In genomic region chr4:133651445-133651844, GRCm38 (mm10) we compare ENCODE assay signal across 19 mouse cellular contexts. TPM values are rescaled to one million over a fixed set of nuclear protein-coding genes. Genes with fewer than 3 reads are reported as not detected.
DNase-seq lines count a peak whose midpoint lies in the region; ATAC-seq and TF ChIP-seq lines count a peak whose summit lies in the region.
"Had no signal": no experiment of that assay in that cellular context is flagged by ENCODE, and none has a peak within 500 bp of the region (broad histone marks: within the 10 kb centered on the region; RNA-seq: fewer than 3 reads in every experiment).

No protein-coding gene starts in this region.

- no peak for TF ChIP-seq CTCF in lung, embryonic 14.5 days (IDR thresholded peaks at IDR 0.05; ENCODE audit: low read depth)
- TF ChIP-seq CTCF in lung, adult 2 months (IDR thresholded peaks at IDR 0.05; ENCODE audit: insufficient read depth, low read length), result no peak

- 0 out of 2 replicates have a peak overlapping the region, but pooled peaks have one; percentile 3 for H3K4me2 ChIP-seq in kidney, embryonic 15.5 days
- H3K4me2 ChIP-seq in lung, embryonic 14.5 days, result no peak overlapping the region
- H3K4me2 ChIP-seq in forebrain, embryonic 15.5 days (replicated peaks), result no peak overlapping the region
- H3K4me2 ChIP-seq: forebrain, embryonic 12.5 days; hindbrain, embryonic 12.5 days; limb, embryonic 12.5 days; lung, embryonic 15.5 days had no signal

- 0 out of 2 replicates have a peak overlapping the region, but pooled peaks have one; percentile 27 for H3K27ac ChIP-seq in kidney, embryonic 15.5 days
- no peak overlapping the region for H3K27ac ChIP-seq in lung, embryonic 14.5 days (ENCODE audit: low read depth)
- H3K27ac ChIP-seq in forebrain, embryonic 15.5 days (replicated peaks), result no peak overlapping the region
- H3K27ac ChIP-seq: forebrain, embryonic 12.5 days; hindbrain, embryonic 12.5 days; limb, embryonic 12.5 days; lung, embryonic 15.5 days; midbrain, embryonic 10.5 days had no signal

- H3K4me1 ChIP-seq in kidney, embryonic 15.5 days, result peaks cover 24% of the 10 kb centered on the region
- H3K4me1 ChIP-seq in lung, embryonic 14.5 days (ENCODE audit: insufficient read depth), result 0 out of 2 replicates have a peak, but pooled peaks cover 3% of the 10 kb centered on the region
- H3K4me1 ChIP-seq in lung, adult 2 months (ENCODE audit: control insufficient read depth, insufficient read depth, low read length), result no peaks in the 10 kb centered on the region
- no peaks in the 10 kb centered on the region for H3K4me1 ChIP-seq in forebrain, embryonic 15.5 days
- H3K4me1 ChIP-seq: forebrain, embryonic 12.5 days; hindbrain, embryonic 12.5 days had no signal

- H3K9ac ChIP-seq in kidney, embryonic 15.5 days, result no peak overlapping the region
- peak overlapping the region; percentile 8; the same call in 1 of the 2 replicates for H3K9ac ChIP-seq in lung, embryonic 14.5 days
- no peak overlapping the region for H3K9ac ChIP-seq in forebrain, embryonic 15.5 days (replicated peaks)
- H3K9ac ChIP-seq: forebrain, embryonic 12.5 days; hindbrain, embryonic 12.5 days; limb, embryonic 12.5 days; lung, embryonic 15.5 days had no signal

- no peak overlapping the region for H3K4me3 ChIP-seq in kidney, embryonic 15.5 days (replicated peaks)
- H3K4me3 ChIP-seq in lung, embryonic 14.5 days (ENCODE audit: low read depth, low read length), result no peak overlapping the region
- H3K4me3 ChIP-seq in lung, adult 2 months (replicated peaks; ENCODE audit: extremely low read depth, low read depth, low read length), result no peak overlapping the region
- H3K4me3 ChIP-seq in forebrain, embryonic 15.5 days, result no peak overlapping the region
- H3K4me3 ChIP-seq: forebrain, embryonic 12.5 days; hindbrain, embryonic 12.5 days; limb, embryonic 12.5 days; lung, embryonic 15.5 days; midbrain, embryonic 10.5 days had no signal

- no peak for DNase-seq in kidney, adult 9 months
- no peak for DNase-seq in lung, embryonic 14.5 days
- no peak for DNase-seq in lung, adult 2 months
- no peak for DNase-seq in urinary bladder, adult 18-20 months (ENCODE audit: low spot score in 2 of 2)
- DNase-seq: adrenal gland, postnatal 36 days; cerebellum, adult 8-10 months; gastrocnemius, postnatal 14 days; lung, postnatal 4 days; right cerebral cortex, postnatal 25 days had no signal

- no peaks in the 10 kb centered on the region for H3K9me3 ChIP-seq in kidney, embryonic 15.5 days (replicated peaks)
- H3K9me3 ChIP-seq in lung, embryonic 14.5 days (ENCODE audit: low read depth, low read length), result no peaks in the 10 kb centered on the region
- no peaks in the 10 kb centered on the region for H3K9me3 ChIP-seq in forebrain, embryonic 15.5 days
- H3K9me3 ChIP-seq: forebrain, embryonic 12.5 days; hindbrain, embryonic 12.5 days; limb, embryonic 12.5 days; lung, embryonic 15.5 days; midbrain, embryonic 10.5 days had no signal

- WGBS in kidney, embryonic 15.5 days, result 35% methylated on average over 10 of the region's 10 CpGs
- WGBS in lung, embryonic 14.5 days, result 27% methylated on average over 10 of the region's 10 CpGs
- WGBS in lung, adult 2 months, result 33% methylated on average over 10 of the region's 10 CpGs
- WGBS in forebrain, embryonic 15.5 days, result 44% methylated on average over 10 of the region's 10 CpGs

- H3K36me3 ChIP-seq in kidney, embryonic 15.5 days, result no peaks in the 10 kb centered on the region
- no peaks in the 10 kb centered on the region for H3K36me3 ChIP-seq in lung, embryonic 14.5 days (ENCODE audit: insufficient read depth)
- H3K36me3 ChIP-seq in forebrain, embryonic 15.5 days, result no peaks in the 10 kb centered on the region
- H3K36me3 ChIP-seq: forebrain, embryonic 12.5 days; hindbrain, embryonic 12.5 days; limb, embryonic 12.5 days; lung, embryonic 15.5 days; midbrain, embryonic 10.5 days had no signal

- no peaks in the 10 kb centered on the region for H3K27me3 ChIP-seq in kidney, embryonic 15.5 days
- no peaks in the 10 kb centered on the region for H3K27me3 ChIP-seq in lung, embryonic 14.5 days (ENCODE audit: insufficient read depth, low read length)
- H3K27me3 ChIP-seq in forebrain, embryonic 15.5 days, result no peaks in the 10 kb centered on the region
- H3K27me3 ChIP-seq: forebrain, embryonic 12.5 days; hindbrain, embryonic 12.5 days; limb, embryonic 12.5 days; lung, embryonic 15.5 days; Patski had no signal

- TF ChIP-seq POLR2A in lung, adult 2 months (IDR thresholded peaks at IDR 0.05; ENCODE audit: borderline replicate concordance, extremely low read depth, low read depth, low read length), result no peak

- ATAC-seq in kidney, embryonic 15.5 days (replicated peaks; ENCODE audit: low FRiP score), result no peak
- ATAC-seq in lung, embryonic 14.5 days (ENCODE audit: insufficient read depth), result no peak
- ATAC-seq in common myeloid progenitor, adult 5-6 weeks (replicated peaks; ENCODE audit: low read depth, poor library complexity, severe bottlenecking), result 0 out of 2 replicates have a peak, but pooled peaks have one; percentile 13
- no peak for ATAC-seq in forebrain, embryonic 15.5 days (replicated peaks)
- ATAC-seq: activated CD4-positive, CD25-positive, alpha-beta regulatory T cell, adult 4 months; Patski had no signal

RNA-seq across cellular contexts. Expression of gene Zdhhc18, which starts 1.5 kb away (rescaled TPM):
- 2.5 and 3.8 TPM in 2 replicates for polyA plus RNA-seq in kidney, embryonic 15.5 days (2015; fragmentation: Nextera tagmentation; extraction: Ambion mirVana)
- polyA plus RNA-seq in lung, embryonic 14.5 days (2014; fragmentation: Nextera tagmentation; extraction: Ambion mirVana), result 5.5 and 9.9 TPM in 2 replicates
- polyA plus RNA-seq in lung, adult 2 months (2012; rRNA removed), result 79.1 and 85.6 TPM in 2 replicates
- total RNA-seq in common myeloid progenitor, adult 5-6 weeks (2017), result 13.6 and 14.5 TPM in 2 replicates
- 4.9 and 6.3 TPM in 2 replicates for polyA plus RNA-seq in forebrain, embryonic 15.5 days (2015; fragmentation: Nextera tagmentation; extraction: Ambion mirVana)

RNA-seq across cellular contexts. Expression of gene Pigv, which starts 21.0 kb away (rescaled TPM):
- polyA plus RNA-seq in kidney, embryonic 15.5 days (2015; fragmentation: Nextera tagmentation; extraction: Ambion mirVana), result 19.9 and 20.2 TPM in 2 replicates
- 13.9 and 14.5 TPM in 2 replicates for polyA plus RNA-seq in lung, embryonic 14.5 days (2014; fragmentation: Nextera tagmentation; extraction: Ambion mirVana)
- polyA plus RNA-seq in lung, adult 2 months (2012; rRNA removed), result 13.6 and 15.9 TPM in 2 replicates
- total RNA-seq in common myeloid progenitor, adult 5-6 weeks (2017), result 7.7 and 11.4 TPM in 2 replicates
- 16.5 and 16.9 TPM in 2 replicates for polyA plus RNA-seq in forebrain, embryonic 15.5 days (2015; fragmentation: Nextera tagmentation; extraction: Ambion mirVana)

RNA-seq across cellular contexts. Expression of gene Sfn, which starts 49.5 kb away (rescaled TPM):
- 9.8 and 13.3 TPM in 2 replicates for polyA plus RNA-seq in kidney, embryonic 15.5 days (2015; fragmentation: Nextera tagmentation; extraction: Ambion mirVana)
- 10.4 and 10.6 TPM in 2 replicates for polyA plus RNA-seq in lung, embryonic 14.5 days (2014; fragmentation: Nextera tagmentation; extraction: Ambion mirVana)
- 13.0 and 107 TPM in 2 replicates for polyA plus RNA-seq in lung, adult 2 months (2012; rRNA removed)
- 3.6 and 4.9 TPM in 2 replicates for total RNA-seq in common myeloid progenitor, adult 5-6 weeks (2017)
- 0.97 and 1.1 TPM in 2 replicates for polyA plus RNA-seq in forebrain, embryonic 15.5 days (2015; fragmentation: Nextera tagmentation; extraction: Ambion mirVana)
